Mouse (Mus musculus) lung, postnatal 0 days (tissue): Measurements from ENCODE around the gene Nfatc3. TPM values are rescaled to one million over a fixed set of nuclear protein-coding genes. Genes with fewer than 3 reads are reported as not detected.

ENCODE experiments used
- ATAC-seq: fragments of 200-750 bp; cut with Nextera tagmentation; 2 replicates; pipeline ENCODE4 v1.8.0; 2017; ENCODE audit warnings: moderate library complexity
- DNase-seq: peaks from one replicate; pipeline ENCODE4 v3.0.0-alpha.2; 2016; ENCODE audit warnings: low spot score
- H3K27ac ChIP-seq: fragments of 300-500 bp; sonication (generic); 2 replicates; pipeline ENCODE4 v1.5.1; 2014; ENCODE audit warnings: antibody characterized with exemption, mild to moderate bottlenecking, low read length, mixed read lengths
- H3K27me3 ChIP-seq: fragments of 300-500 bp; sonication (generic); replicated peaks from 2 replicates; pipeline ENCODE4 v1.6.1; 2014; ENCODE audit warnings: low read length, mixed read lengths; ENCODE audit not compliant: insufficient read depth
- H3K36me3 ChIP-seq: fragments of 300-500 bp; sonication (generic); 2 replicates; pipeline ENCODE4 v1.6.1; 2014; ENCODE audit warnings: low read length, mixed read lengths; ENCODE audit not compliant: insufficient read depth
- H3K4me1 ChIP-seq: fragments of 300-500 bp; sonication (generic); 2 replicates; pipeline ENCODE4 v1.6.1; 2014; ENCODE audit warnings: antibody characterized with exemption, low read depth, low read length, mixed read lengths; ENCODE audit not compliant: insufficient read depth
- H3K4me2 ChIP-seq: fragments of 300-500 bp; sonication (generic); replicated peaks from 2 replicates; pipeline ENCODE4 v1.6.1; 2014; ENCODE audit warnings: low read depth, mild to moderate bottlenecking, low read length, moderate library complexity, mixed read lengths
- H3K4me3 ChIP-seq: fragments of 300-500 bp; sonication (generic); 2 replicates; pipeline ENCODE4 v1.5.1; 2014; ENCODE audit warnings: low read depth, low read length
- H3K9ac ChIP-seq: fragments of 300-500 bp; sonication (generic); replicated peaks from 2 replicates; pipeline ENCODE4 v1.6.1; 2014; ENCODE audit warnings: low read depth, mild to moderate bottlenecking
- H3K9me3 ChIP-seq: fragments of 300-500 bp; sonication (generic); 2 replicates; pipeline ENCODE4 v1.6.1; 2016; ENCODE audit warnings: low read length, mixed read lengths
- CTCF ChIP-seq: IDR thresholded peaks from 2 replicates; pipeline ENCODE4 v1.5.1; 2016; ENCODE audit warnings: antibody characterized with exemption, mild to moderate bottlenecking
- EP300 ChIP-seq: IDR thresholded peaks from 2 replicates; pipeline ENCODE4 v1.6.1; 2016; ENCODE audit warnings: antibody characterized with exemption, mild to moderate bottlenecking, control low read depth
- WGBS: fragments of 180-500 bp; shearing (Covaris S2); extraction: QIAGEN DNeasy Blood & Tissue Kit; methylation state at CpG from one replicate; pipeline ENCODE4 v1.1.7; 2014; 5-methylcytosine and 5-hydroxymethylcytosine counted together
- polyA plus RNA-seq: library from polyadenylated mRNA; unstranded; fragments of >200 nt; fragmentation: Nextera tagmentation; extraction: Ambion mirVana; gene quantifications from 2 replicates; pipeline ENCODE4 v1.2.1, GENCODE M21; 2015

Gene Nfatc3
- polyA plus RNA-seq, 1 experiment from 2014 or later: 3.4 TPM

- Histone ChIP-seq H3K27ac (no peak overlapping the region), H3K9ac (no peak overlapping the region), H3K27me3 (no peaks in the 10 kb centered on the region), H3K4me2 (no peak overlapping the region), H3K9me3 (no peaks in the 10 kb centered on the region), H3K4me3 (no peak overlapping the region), H3K4me1 (peaks cover 1% of the 10 kb centered on the region; the same call in 1 of the 2 replicates), H3K36me3 (no peaks in the 10 kb centered on the region)
- 87% methylated on average over 2 of the region's 2 CpGs for WGBS
- DNase-seq (no peak), ATAC-seq (no peak)
- TF ChIP-seq EP300: no peak
- no peak for TF ChIP-seq CTCF
Observed at GRCm38 (mm10) chr8:106066721-106067120, 8.1 kb downstream of the Nfatc3 start.

GRCm38 (mm10) chr8:106069565-106069964 lies 10.9 kb downstream of the Nfatc3 start:
- ATAC-seq: no peak
- H3K27ac ChIP-seq: no peak overlapping the region
- H3K36me3 ChIP-seq: no peaks in the 10 kb centered on the region
- no peak for DNase-seq
- H3K4me2 ChIP-seq: no peak overlapping the region
- TF ChIP-seq CTCF (no peak), EP300 (no peak)
- H3K4me1 ChIP-seq: no peaks in the 10 kb centered on the region
- 38% methylated on average over 1 of the region's 1 CpGs for WGBS
- no peak overlapping the region for H3K9ac ChIP-seq
- H3K4me3 ChIP-seq: no peak overlapping the region
- H3K9me3 ChIP-seq: no peaks in the 10 kb centered on the region
- no peaks in the 10 kb centered on the region for H3K27me3 ChIP-seq

DNA sequence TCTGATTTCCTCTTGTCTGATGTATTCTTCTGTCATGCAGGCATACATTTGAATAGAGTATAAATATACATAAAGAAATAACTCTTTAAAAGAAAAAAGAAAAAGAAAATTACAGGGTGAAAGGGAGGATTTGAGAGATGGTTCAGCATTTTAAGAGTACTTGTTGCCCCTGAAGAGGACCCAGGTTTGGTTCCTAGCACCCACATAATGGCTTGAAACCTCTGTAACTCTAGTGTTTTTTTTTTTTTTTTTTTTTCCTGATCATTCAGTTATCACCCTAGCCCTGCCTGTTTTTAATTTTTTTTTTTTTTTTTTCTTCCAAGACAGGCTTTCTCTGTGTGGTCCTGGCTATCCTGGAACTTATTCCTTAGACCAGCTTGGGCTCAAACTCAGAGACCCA lies 13.5 kb downstream of the Nfatc3 start:
- no peak for TF ChIP-seq EP300
- TF ChIP-seq CTCF: no peak
- Histone ChIP-seq H3K27ac (no peak overlapping the region), H3K4me1 (no peaks in the 10 kb centered on the region), H3K4me3 (no peak overlapping the region), H3K27me3 (no peaks in the 10 kb centered on the region), H3K36me3 (no peaks in the 10 kb centered on the region), H3K4me2 (no peak overlapping the region), H3K9me3 (no peaks in the 10 kb centered on the region), H3K9ac (no peak overlapping the region)
- ATAC-seq: no peak
- no peak for DNase-seq

DNA sequence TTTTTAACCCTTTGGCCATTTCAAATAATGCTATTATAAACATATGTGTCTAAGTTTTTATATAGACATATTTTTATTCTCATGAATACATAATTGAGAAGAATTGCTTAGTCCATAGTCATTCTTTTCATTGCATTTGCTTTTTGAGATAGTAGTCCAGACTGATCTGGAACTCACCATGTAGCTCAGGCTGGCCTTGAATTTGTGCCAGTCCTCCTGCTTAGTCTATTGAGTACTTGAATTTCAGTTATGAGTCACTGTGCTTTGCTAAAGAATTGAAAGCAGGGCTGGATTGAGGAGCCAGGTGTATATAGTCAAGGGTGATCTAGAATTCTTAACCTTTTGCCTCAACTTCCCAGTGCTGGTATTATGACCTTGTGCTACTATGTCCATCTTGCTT lies 15.6 kb downstream of the Nfatc3 start:
- no peak for DNase-seq
- no peak overlapping the region for H3K27ac ChIP-seq

GRCm38 (mm10) chr8:106074659-106075058 lies 16.0 kb downstream of the Nfatc3 start:
- ATAC-seq: no peak
- 61% methylated on average over 1 of the region's 1 CpGs for WGBS

More for the DNA sequence above, 15.6 kb downstream of the Nfatc3 start:
- Histone ChIP-seq H3K27me3 (no peaks in the 10 kb centered on the region), H3K9me3 (no peaks in the 10 kb centered on the region), H3K36me3 (peaks cover under 1% of the 10 kb centered on the region; the same call in 1 of the 2 replicates), H3K4me3 (no peak overlapping the region), H3K4me1 (no peaks in the 10 kb centered on the region), H3K4me2 (no peak overlapping the region), H3K9ac (no peak overlapping the region)
- TF ChIP-seq CTCF: no peak
- no peak for TF ChIP-seq EP300
- no peak for ATAC-seq

DNA sequence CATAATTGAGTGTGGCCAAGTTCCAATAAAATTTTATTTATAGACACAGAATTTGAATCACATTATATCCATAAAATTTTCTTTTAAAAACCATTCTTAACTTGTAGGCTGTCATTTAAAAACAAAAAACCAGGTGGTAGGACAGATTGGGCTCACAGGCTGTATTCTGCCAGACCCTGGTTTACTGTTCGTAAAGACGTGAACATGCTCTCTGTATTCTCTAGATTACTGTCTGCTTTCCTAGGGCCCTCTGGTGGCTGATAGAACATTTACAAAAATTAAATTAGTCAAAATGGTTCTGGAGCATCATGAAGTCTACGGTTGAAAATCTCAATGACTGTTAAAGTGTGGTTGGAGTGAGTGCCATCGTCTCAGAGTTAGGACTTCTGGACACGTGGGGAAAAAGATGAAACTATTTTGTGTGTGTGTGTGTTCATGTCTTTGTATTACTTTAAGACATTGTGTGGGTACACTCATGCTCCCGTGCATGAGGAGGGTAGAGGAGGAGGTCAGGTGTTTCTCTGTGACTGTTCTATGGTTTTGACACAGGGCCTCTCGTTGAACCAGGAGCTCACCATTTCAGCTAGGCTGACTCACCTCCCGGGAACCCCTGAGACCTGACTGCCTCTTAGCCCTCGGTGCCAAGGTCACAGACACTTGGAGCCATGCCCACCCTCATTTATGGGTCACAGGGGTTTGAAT lies 16.7 kb downstream of the Nfatc3 start:
- DNase-seq (peak; percentile 54), ATAC-seq (no peak)
- no peaks in the 10 kb centered on the region for H3K9me3 ChIP-seq
- H3K27ac ChIP-seq: no peak overlapping the region
- 63% methylated on average over 9 of the region's 9 CpGs for WGBS
- peaks cover 4% of the 10 kb centered on the region; the same call in 1 of the 2 replicates for H3K36me3 ChIP-seq
- H3K4me1 ChIP-seq: no peaks in the 10 kb centered on the region
- no peak overlapping the region for H3K4me3 ChIP-seq
- no peaks in the 10 kb centered on the region for H3K27me3 ChIP-seq
- no peak overlapping the region for H3K4me2 ChIP-seq
- H3K9ac ChIP-seq: no peak overlapping the region
- TF ChIP-seq EP300 (no peak), CTCF (peak; percentile 56)

More at GRCm38 (mm10) chr8:106074659-106075058, 16.0 kb downstream of the Nfatc3 start:
- Histone ChIP-seq H3K9me3 (no peaks in the 10 kb centered on the region), H3K4me1 (no peaks in the 10 kb centered on the region), H3K9ac (no peak overlapping the region), H3K27me3 (no peaks in the 10 kb centered on the region), H3K4me3 (no peak overlapping the region), H3K36me3 (peaks cover 4% of the 10 kb centered on the region; the same call in 1 of the 2 replicates), H3K4me2 (no peak overlapping the region), H3K27ac (no peak overlapping the region)
- DNase-seq: no peak
- TF ChIP-seq EP300: no peak
- TF ChIP-seq CTCF: no peak
